Mouse (Mus musculus) left cerebral cortex, adult 2 months (tissue): Measurements from ENCODE around the gene Ddx55. TPM values are rescaled to one million over a fixed set of nuclear protein-coding genes. Genes with fewer than 3 reads are reported as not detected.
"Not testable (repeated sequence)": the region's sequence is repeated elsewhere in the genome, so short reads cannot be mapped to it uniquely, and the experiment has no call there.

Experiments used
- DNase-seq, 2 experiments: peaks; one replicate each; pipeline ENCODE4 v3.0.0; 2021 to 2022; ENCODE audit warnings: low spot score in 2 of 2, mixed read lengths in 1 of 2; ENCODE audit errors: extremely low spot score in 1 of 2
- H3K27ac ChIP-seq: fragments of 200-600 bp; 2 replicates; pipeline ENCODE4 v1.8.1; 2022
- H3K4me3 ChIP-seq: fragments of 200-600 bp; 2 replicates; pipeline ENCODE4 v1.8.1; 2022
- CTCF ChIP-seq: fragments of 200-600 bp; IDR thresholded peaks from 2 replicates; pipeline ENCODE4 v1.8.1; 2022; ENCODE audit warnings: antibody characterized with exemption, mild to moderate bottlenecking, moderate library complexity
- intact Hi-C: fragments of 180-260 bp; cut with DNase I; formaldehyde crosslinking; loops from one replicate; pipeline ENCODE4 v1.15.1; 2025
- total RNA-seq, 2 experiments: library from RNA; stranded (reverse); gene quantifications; 2 replicates each; pipeline ENCODE4 v1.2.3; 2021

Gene Ddx55
- total RNA-seq, 2 experiments from 2014 or later = 25.8 to 28.3 TPM

DNA sequence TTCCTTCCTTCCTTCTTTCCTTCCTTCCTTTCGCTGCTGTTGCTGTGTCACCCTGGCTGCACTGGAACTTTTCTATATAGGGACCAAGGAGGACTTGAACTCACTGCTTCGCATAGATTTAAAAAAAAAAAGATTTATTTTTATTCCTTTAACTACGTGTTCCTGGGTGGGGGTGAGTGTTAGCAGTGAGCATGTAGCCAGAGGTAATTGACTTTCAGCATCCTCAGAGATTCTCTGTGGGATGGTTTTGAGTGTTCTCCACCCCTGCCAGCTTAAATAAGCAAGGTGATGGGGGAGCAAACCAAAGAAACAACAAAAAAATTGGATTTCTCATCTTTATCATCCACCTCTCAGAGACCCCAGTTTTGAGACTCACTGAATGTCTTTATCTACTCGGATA lies 12.8 kb upstream of the Ddx55 start:
- DNase-seq = no peak
- intact Hi-C loops = loop anchor here (1.0 to 10.0 kb wide), 4 partner anchors 57 to 185 kb away; partner anchors contain the start of gene Snrnp35
- Histone ChIP-seq H3K27ac (peak overlapping the region; percentile 48), H3K4me3 (no peak overlapping the region)
- no peak for TF ChIP-seq CTCF

DNA sequence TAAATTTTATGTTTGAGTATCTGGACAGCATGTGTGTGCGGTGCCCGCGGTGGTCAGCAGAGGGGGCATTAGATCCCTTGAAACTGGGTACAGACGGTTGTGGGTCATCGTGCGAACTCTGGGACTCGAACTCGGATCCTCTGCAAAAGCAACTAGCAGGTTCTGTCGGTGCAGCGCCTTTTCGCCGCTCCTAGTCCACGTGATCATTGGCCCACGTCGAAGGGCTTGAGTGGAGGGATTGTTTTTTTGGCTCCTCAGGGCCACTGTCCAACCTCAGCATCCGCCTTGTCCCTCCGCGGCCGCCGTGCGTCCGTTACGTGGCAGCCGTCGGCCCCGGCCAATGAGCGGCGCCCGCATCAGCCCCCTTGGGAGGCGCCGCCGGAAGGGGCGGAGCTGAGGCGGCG lies 12.3 kb upstream of the Ddx55 start, which contains the start of gene Tmed2:
TSS of gene Tmed2 (plus strand) at position 313 of the 404 bp plus-strand sequence.
- peak; percentile 42 for TF ChIP-seq CTCF

GRCm38 (mm10) chr5:124540905-124541601 lies 11.6 kb upstream of the Ddx55 start:
- intact Hi-C loops = no loop called here
- Histone ChIP-seq H3K4me3 (peak overlapping the region; percentile 82), H3K27ac (peak overlapping the region; percentile 56)
- peak; percentile 40 to 66 for DNase-seq
- TF ChIP-seq CTCF = no peak

More for the DNA sequence above, 12.3 kb upstream of the Ddx55 start, which contains the start of gene Tmed2:
- Histone ChIP-seq H3K4me3 (peak within 1 kb of the TSS; percentile 82), H3K27ac (peak within 1 kb of the TSS; percentile 56)
- peak; percentile 97 to 98 for DNase-seq
- intact Hi-C loops = no loop called here

DNA sequence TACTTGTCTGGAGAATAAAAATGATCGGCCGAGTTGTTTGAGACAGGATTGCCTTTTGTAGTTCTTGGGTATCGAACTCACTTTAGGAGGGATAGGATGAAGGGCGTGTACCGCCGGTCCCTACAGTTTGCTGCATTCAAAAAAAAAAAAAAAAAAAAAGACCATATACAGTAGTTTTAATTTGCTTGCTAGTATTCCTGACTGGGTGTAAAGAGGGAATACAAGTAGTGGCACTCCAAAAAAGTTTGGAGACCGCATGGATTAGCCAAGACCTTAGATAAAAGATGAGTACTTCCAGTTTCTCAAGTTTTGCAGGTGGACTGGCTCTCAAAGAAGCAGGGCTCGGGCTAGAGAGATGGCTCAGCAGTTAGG lies 11.1 kb upstream of the Ddx55 start:
- no peak for DNase-seq
- Histone ChIP-seq H3K27ac (no peak overlapping the region), H3K4me3 (peak overlapping the region; percentile 82)
- TF ChIP-seq CTCF = no peak
- intact Hi-C loops = no loop called here

GRCm38 (mm10) chr5:124550737-124551136 lies 1.9 kb upstream of the Ddx55 start:
- intact Hi-C loops, DNase-seq, H3K27ac ChIP-seq: not testable (repeated sequence)

GRCm38 (mm10) chr5:124551349-124552093 lies 1.1 kb upstream of the Ddx55 start:
- TF ChIP-seq CTCF = peak; percentile 26
- DNase-seq, intact Hi-C loops: not testable (repeated sequence)
- peak overlapping the region; percentile 92; the same call in 1 of the 2 replicates for H3K27ac ChIP-seq
- H3K4me3 ChIP-seq = peak overlapping the region; percentile 93; the same call in 1 of the 2 replicates

More at GRCm38 (mm10) chr5:124550737-124551136, 1.9 kb upstream of the Ddx55 start:
- H3K4me3 ChIP-seq = not testable (repeated sequence)

DNA sequence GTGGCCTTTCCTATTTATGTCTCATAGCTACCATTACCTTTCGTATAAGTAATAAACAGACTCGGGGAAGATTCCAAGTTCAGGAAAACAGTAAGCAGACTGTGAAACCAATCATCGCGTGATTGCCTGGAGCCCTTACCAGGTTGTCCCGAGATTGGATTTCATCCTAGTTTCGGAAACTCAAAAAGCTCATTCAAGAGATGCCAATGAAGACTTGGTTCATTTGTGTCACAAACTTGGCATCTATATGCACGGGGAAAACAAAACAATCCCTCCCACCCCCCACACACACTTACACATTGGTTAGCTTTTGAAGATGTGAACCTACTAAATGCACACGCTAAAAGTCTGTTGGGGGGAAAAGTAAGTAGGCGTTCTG lies 581 bp upstream of the Ddx55 start:
- no peak for DNase-seq
- intact Hi-C loops = no loop called here
- Histone ChIP-seq H3K4me3 (peak overlapping the region; percentile 93), H3K27ac (peak overlapping the region; percentile 92)
- no peak for TF ChIP-seq CTCF

GRCm38 (mm10) chr5:124553607-124554006 lies 943 bp downstream of the Ddx55 start:
- intact Hi-C loops = no loop called here
- TF ChIP-seq CTCF = no peak
- no peak for DNase-seq

GRCm38 (mm10) chr5:124555145-124555544 lies 2.5 kb downstream of the Ddx55 start:
- H3K27ac ChIP-seq = no peak overlapping the region
- peak; percentile 47 for TF ChIP-seq CTCF
- intact Hi-C loops = no loop called here
- no peak for DNase-seq
- no peak overlapping the region for H3K4me3 ChIP-seq

More at GRCm38 (mm10) chr5:124553607-124554006, 943 bp downstream of the Ddx55 start:
- Histone ChIP-seq H3K4me3 (peak overlapping the region; percentile 93), H3K27ac (no peak overlapping the region)

GRCm38 (mm10) chr5:124571068-124571467 lies 18.4 kb downstream of the Ddx55 start:
- DNase-seq = peak in 1 of 2 experiments; percentile 65
- no peak for TF ChIP-seq CTCF
- Histone ChIP-seq H3K27ac (no peak overlapping the region; the same call in 1 of the 2 replicates), H3K4me3 (no peak overlapping the region)
- intact Hi-C loops = no loop called here

- no peak for TF ChIP-seq CTCF
- no peak for DNase-seq
- intact Hi-C loops = no loop called here
- no peak overlapping the region for H3K27ac ChIP-seq
- H3K4me3 ChIP-seq = no peak overlapping the region
Measured at GRCm38 (mm10) chr5:124575467-124575866, 22.8 kb downstream of the Ddx55 start.
